Mouse (Mus musculus): Measurements from ENCODE around the gene Olfr9.
A peak's percentile ranks its signal among the peaks of the same experiment; 100 is the strongest.
"Not testable (repeated sequence)": the region's sequence is repeated elsewhere in the genome, so short reads cannot be mapped to it uniquely, and the experiment has no call there.

Olfr9 gene

DNA sequence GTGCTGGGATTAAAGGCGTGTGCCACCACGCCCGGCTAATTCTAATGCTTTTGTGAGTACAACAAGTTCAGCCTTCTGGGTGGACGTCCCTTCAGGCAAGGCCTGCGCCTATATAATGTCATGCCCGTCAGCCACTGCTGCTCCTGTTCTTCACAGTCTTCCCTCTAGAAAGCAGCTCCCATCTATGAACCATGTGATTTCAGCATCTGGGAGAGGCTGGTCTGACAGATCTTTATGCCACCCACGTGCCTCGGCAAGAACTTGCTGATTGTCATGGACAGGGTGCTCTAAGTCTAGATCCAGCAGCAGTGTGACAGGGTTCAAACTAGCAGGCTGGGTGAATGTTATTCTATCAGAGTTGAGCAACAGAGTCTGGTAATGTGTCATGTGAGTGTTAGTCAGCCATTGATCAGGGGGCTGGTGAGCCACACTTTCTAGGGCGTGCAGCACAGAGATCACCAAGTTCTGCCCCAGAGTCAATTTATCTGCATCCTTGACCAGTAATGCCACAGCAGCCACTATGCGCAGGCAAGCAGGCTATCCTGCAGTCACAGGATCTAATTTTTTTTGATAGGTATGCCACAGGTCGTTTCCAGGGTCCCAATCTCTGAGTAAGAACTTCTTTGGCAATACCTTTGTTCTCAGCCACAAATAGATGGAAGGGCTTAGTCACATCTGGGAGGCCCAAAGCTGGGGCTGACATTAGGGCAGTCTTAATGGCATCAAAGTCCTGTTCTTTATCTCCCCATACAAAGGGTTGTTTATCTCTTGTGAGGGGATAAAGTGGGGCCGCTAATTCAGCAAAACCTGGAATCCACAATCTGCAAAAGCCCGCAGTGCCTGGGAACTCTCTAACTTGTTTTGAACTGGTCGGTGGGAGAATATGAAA, 15.0 kb downstream of the Olfr9 start:
- DNase-seq (ENCODE audit: low spot score in 2 of 2): no peak

DNA sequence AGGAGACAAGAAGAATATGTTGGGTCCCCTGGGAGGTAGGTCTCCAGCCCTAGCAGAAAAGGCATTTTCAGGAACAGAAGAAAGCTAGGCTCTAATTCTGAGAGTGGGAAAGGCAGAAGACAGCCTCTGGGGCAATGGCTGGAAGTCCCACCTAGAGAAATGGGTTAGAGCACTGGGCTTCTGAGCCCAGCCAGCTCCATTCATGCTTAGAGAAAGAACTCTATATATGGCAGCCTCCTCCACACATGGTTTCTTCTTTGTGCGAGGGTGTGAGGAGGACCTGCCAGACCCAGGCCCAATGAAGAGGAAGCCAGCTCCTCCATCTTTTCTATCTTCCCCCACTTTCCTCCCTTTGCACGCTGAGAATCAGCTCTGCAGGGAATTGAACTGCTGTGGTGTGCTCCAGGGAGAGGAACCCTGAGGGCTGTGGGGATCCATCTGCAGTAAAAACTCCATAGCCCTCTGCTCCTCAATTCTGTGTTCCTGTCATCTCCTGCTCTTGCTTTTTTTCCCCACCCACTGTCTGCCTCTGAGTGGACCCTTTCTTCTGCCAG, 21.1 kb downstream of the Olfr9 start, which contains the start of gene Olfr763:
TSS of gene Olfr763 (plus strand) at position 504 of the 554 bp plus-strand sequence.
- no peak for DNase-seq (ENCODE audit: low spot score in 2 of 2)

GRCm38 (mm10) chr10:129011511-129011910, 22.3 kb downstream of the Olfr9 start:
- DNase-seq (ENCODE audit: low spot score in 2 of 2): not testable (repeated sequence)

GRCm38 (mm10) chr10:129014477-129014876, 25.2 kb downstream of the Olfr9 start:
- no peak for DNase-seq (ENCODE audit: low spot score in 2 of 2)

DNA sequence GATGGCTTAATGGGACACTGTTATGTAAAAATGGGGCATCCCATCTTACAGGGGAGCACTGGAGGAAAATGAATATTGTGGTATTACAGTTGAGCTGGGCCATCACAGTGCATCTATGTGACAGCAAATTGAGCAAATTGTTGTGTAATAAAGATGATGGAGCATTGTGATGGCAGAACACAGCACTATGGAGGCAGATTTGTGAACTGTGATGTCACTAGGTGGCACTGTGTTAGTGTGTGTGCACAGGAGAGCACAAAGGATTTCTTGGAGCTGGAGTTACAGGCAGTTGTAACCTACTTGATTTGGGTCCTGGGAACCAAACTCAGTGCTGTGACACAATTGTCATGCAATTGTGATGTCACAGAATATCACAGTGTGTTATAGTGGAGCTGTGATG, 34.1 kb downstream of the Olfr9 start:
- DNase-seq (ENCODE audit: low spot score in 2 of 2): no peak

DNA sequence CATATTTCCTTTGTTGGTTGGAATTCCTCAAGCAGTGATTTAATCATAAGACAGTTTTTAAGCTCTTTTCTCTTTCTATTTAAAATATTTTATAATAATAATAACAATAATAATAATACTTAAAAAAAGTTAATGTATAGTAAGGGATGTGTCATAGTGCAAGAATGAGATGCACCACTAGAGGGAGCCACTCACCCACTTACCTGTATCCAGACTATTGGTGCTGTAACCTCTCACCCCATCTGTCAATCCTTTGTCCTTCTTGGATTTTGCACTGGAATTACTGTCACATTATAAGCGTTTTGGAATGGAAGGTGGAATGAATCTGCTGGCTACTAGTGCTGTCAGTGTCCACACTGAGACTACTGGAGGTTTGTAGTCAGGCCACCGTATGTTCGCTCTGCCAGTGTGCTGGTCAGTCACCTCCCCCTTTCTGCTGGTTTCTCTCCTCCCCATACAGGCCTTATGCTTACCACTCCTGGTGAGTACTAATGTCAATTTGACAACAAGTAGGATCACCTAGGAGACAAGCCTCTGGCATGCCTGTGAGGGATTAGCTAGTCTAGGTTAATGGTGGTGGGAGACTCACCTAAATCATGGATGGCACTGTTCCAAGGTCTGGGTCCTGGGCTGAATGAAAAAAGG, 36.9 kb downstream of the Olfr9 start:
- DNase-seq (ENCODE audit: low spot score in 2 of 2): peak; percentile 36 to 47

GRCm38 (mm10) chr10:129028343-129028742, 39.1 kb downstream of the Olfr9 start:
- DNase-seq (ENCODE audit: low spot score in 2 of 2): no peak

DNA sequence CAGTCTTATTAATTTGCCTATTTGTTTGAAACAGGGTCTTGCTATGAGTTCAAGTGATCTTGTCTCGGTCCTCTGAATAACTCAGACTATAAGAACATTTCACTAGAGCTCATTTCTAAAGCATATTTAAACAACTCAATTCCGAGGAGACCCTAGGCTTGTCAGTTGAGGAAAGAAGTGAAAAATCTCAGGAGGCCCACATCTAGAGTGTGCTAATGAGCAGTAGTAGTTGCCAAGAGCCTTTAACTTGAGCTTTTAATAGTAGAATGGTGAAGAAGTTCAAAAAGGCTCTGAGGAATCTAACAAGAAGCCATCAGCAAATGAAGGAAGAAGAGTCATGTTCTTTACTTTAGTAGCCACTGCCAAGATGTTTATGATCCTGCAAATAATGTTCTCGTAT, 50.6 kb downstream of the Olfr9 start, which contains the start of gene Olfr764-ps1:
TSS of gene Olfr764-ps1 (minus strand) at position 101 of the 400 bp plus-strand sequence.
- no peak for DNase-seq (ENCODE audit: low spot score in 2 of 2)

Measured in frontal cortex, postnatal 36 days (tissue).